Mouse (Mus musculus): Measurements from ENCODE around the gene Asnsd1. TPM values are rescaled to one million over a fixed set of nuclear protein-coding genes. Genes with fewer than 3 reads are reported as not detected.
A peak's percentile ranks its signal among the peaks of the same experiment; 100 is the strongest.
"Not testable (repeated sequence)": the region's sequence is repeated elsewhere in the genome, so short reads cannot be mapped to it uniquely, and the experiment has no call there.

Gene Asnsd1
- total RNA-seq (2021): 10 to 100 TPM; 24.4 to 31.2 TPM
- long read RNA-seq, experiment 1, transcript Asnsd1-201 (6 exons, 2,442 nt): major isoform, 49 of 53 reads
- long read RNA-seq, experiment 1, partial matches to known transcripts: 2 of 53 reads
- long read RNA-seq, experiment 1, other reads (novel, unspliced or antisense): 0 of 53 reads
- long read RNA-seq, experiment 2, transcript Asnsd1-201 (6 exons, 2,442 nt): major isoform, 9 of 16 reads
- long read RNA-seq, experiment 2, partial matches to known transcripts: 5 of 16 reads
- long read RNA-seq, experiment 2, other reads (novel, unspliced or antisense): 1 of 16 reads

- DNase-seq: peak; percentile 97 to 98
Observed at GRCm38 (mm10) chr1:53352327-53353261, at the start of gene Asnsd1, which contains the start of the genes Asdurf and Gm28551. Asnsd1 (minus strand) TSS chr1:53352752. Asdurf (minus strand) TSS chr1:53352619. Gm28551 (minus strand) TSS chr1:53352667.

- DNase-seq: peak; percentile 15 to 17
Observed at GRCm38 (mm10) chr1:53393936-53394760, 41.6 kb upstream of the Asnsd1 start.

GRCm38 (mm10) chr1:53388762-53389161, 36.2 kb upstream of the Asnsd1 start:
- no peak for DNase-seq

- DNase-seq: peak in 1 of 2 experiments; percentile 16
Observed at GRCm38 (mm10) chr1:53384085-53384688, 31.6 kb upstream of the Asnsd1 start.

- DNase-seq: no peak
Observed at GRCm38 (mm10) chr1:53377731-53378130, 25.2 kb upstream of the Asnsd1 start.

- not testable (repeated sequence) for DNase-seq
Observed at GRCm38 (mm10) chr1:53375965-53376364, 23.4 kb upstream of the Asnsd1 start.

GRCm38 (mm10) chr1:53358988-53359387, 6.4 kb upstream of the Asnsd1 start:
- no peak for DNase-seq

- DNase-seq: no peak
Observed at GRCm38 (mm10) chr1:53341071-53341470, 11.5 kb downstream of the Asnsd1 start.

GRCm38 (mm10) chr1:53337403-53337802, 15.1 kb downstream of the Asnsd1 start:
- not testable (repeated sequence) for DNase-seq

- no peak for DNase-seq
Observed at GRCm38 (mm10) chr1:53335465-53335864, 17.1 kb downstream of the Asnsd1 start.

GRCm38 (mm10) chr1:53333527-53333926, 19.0 kb downstream of the Asnsd1 start:
- DNase-seq: not testable (repeated sequence)

- DNase-seq: no peak
Observed at GRCm38 (mm10) chr1:53324827-53325494, 27.6 kb downstream of the Asnsd1 start.

GRCm38 (mm10) chr1:53324277-53324676, 28.3 kb downstream of the Asnsd1 start:
- DNase-seq: no peak

- no peak for DNase-seq
Observed at GRCm38 (mm10) chr1:53323254-53323653, 29.3 kb downstream of the Asnsd1 start.

GRCm38 (mm10) chr1:53321662-53322344, 30.7 kb downstream of the Asnsd1 start:
- no peak for DNase-seq

GRCm38 (mm10) chr1:53312989-53313967, 39.3 kb downstream of the Asnsd1 start, which contains the start of gene Osgepl1:
Osgepl1 (plus strand) TSS chr1:53313624.
- DNase-seq: peak; percentile 89 to 91

GRCm38 (mm10) chr1:53300506-53300905, 52.0 kb downstream of the Asnsd1 start:
- DNase-seq: peak; percentile 28 to 34

GRCm38 (mm10) chr1:53296581-53297383, 55.8 kb downstream of the Asnsd1 start, which contains the start of the genes Pms1, Ormdl1 and Gm28778:
Pms1 (minus strand) TSS chr1:53297018.
Ormdl1 (plus strand) TSS chr1:53297095.
Gm28778 (plus strand) TSS chr1:53297111.
- DNase-seq: peak; percentile 97 to 98

Data from adrenal gland, postnatal 36 days (tissue).